Mouse (Mus musculus) urinary bladder, postnatal 14 days (tissue): ENCODE measurements around the gene Zfp553.
A peak's percentile ranks its signal among the peaks of the same experiment; 100 is the strongest.

Experiments
- DNase-seq: peaks from one replicate; pipeline ENCODE4 v3.0.0; 2021; ENCODE audit warnings: low spot score

Zfp553 gene

GRCm38 (mm10) chr7:127211014-127211745 lies 21.7 kb upstream of the Zfp553 start:
- no peak for DNase-seq

- no peak for DNase-seq
Observed at GRCm38 (mm10) chr7:127212432-127213250, 20.2 kb upstream of the Zfp553 start.

GRCm38 (mm10) chr7:127213485-127213884 lies 19.4 kb upstream of the Zfp553 start:
- DNase-seq, result no peak

GRCm38 (mm10) chr7:127213930-127214329 lies 18.9 kb upstream of the Zfp553 start:
- DNase-seq, result no peak

- DNase-seq, result no peak
Observed at GRCm38 (mm10) chr7:127214521-127214920, 18.3 kb upstream of the Zfp553 start.

GRCm38 (mm10) chr7:127214981-127215871 lies 17.6 kb upstream of the Zfp553 start:
- peak; percentile 67 for DNase-seq

GRCm38 (mm10) chr7:127216307-127216706 lies 16.6 kb upstream of the Zfp553 start:
- DNase-seq, result no peak

GRCm38 (mm10) chr7:127217475-127217874 lies 15.4 kb upstream of the Zfp553 start:
- no peak for DNase-seq

- no peak for DNase-seq
Observed at GRCm38 (mm10) chr7:127217901-127218642, 14.8 kb upstream of the Zfp553 start.

GRCm38 (mm10) chr7:127218670-127219069 lies 14.2 kb upstream of the Zfp553 start:
- DNase-seq, result no peak

- DNase-seq, result no peak
Observed at GRCm38 (mm10) chr7:127220440-127220839, 12.4 kb upstream of the Zfp553 start.

- no peak for DNase-seq
Observed at GRCm38 (mm10) chr7:127223106-127223505, 9.8 kb upstream of the Zfp553 start.

GRCm38 (mm10) chr7:127223515-127224478 lies 9.1 kb upstream of the Zfp553 start:
- no peak for DNase-seq

GRCm38 (mm10) chr7:127224616-127225015 lies 8.2 kb upstream of the Zfp553 start:
- no peak for DNase-seq

GRCm38 (mm10) chr7:127225147-127225995 lies 7.5 kb upstream of the Zfp553 start:
- DNase-seq, result no peak

GRCm38 (mm10) chr7:127228615-127229303 lies 4.1 kb upstream of the Zfp553 start:
- DNase-seq, result peak; percentile 86

- DNase-seq, result no peak
Observed at GRCm38 (mm10) chr7:127231376-127231775, 1.5 kb upstream of the Zfp553 start.

- DNase-seq, result no peak
Observed at GRCm38 (mm10) chr7:127231826-127232621, 837 bp upstream of the Zfp553 start.
